Mouse (Mus musculus) yolk sac, embryonic 10.5 days (tissue): ENCODE data around the gene Map2k3.

ENCODE experiments used
- DNase-seq: peaks from one replicate; pipeline ENCODE4 v3.0.0-alpha.2; 2017; ENCODE audit warnings: low spot score

Gene Map2k3

GRCm38 (mm10) chr11:60924981-60925380 lies 6.9 kb upstream of the Map2k3 start:
- no peak for DNase-seq

DNA sequence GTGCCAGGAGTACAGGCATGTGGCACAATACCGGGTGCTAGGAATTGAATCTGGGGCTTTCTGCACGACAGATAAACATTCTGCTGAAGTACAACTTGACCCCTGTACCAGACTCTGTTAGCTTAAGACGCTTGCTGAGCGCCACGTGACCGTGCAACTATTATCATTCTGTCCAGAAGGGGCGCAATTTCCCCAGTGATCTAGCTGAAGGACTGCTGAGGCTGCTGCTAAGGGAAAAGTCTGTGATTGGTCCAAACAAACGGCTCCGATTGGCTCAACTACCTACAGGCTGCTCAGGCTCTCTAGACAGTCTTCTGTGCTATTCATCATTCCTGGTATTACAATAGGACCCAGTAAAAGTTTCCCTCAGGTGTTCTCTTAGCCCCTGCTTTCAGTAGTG lies 4.6 kb upstream of the Map2k3 start:
- DNase-seq: peak; percentile 95

- no peak for DNase-seq
Measured at GRCm38 (mm10) chr11:60930724-60931281, 1.0 kb upstream of the Map2k3 start.

DNA sequence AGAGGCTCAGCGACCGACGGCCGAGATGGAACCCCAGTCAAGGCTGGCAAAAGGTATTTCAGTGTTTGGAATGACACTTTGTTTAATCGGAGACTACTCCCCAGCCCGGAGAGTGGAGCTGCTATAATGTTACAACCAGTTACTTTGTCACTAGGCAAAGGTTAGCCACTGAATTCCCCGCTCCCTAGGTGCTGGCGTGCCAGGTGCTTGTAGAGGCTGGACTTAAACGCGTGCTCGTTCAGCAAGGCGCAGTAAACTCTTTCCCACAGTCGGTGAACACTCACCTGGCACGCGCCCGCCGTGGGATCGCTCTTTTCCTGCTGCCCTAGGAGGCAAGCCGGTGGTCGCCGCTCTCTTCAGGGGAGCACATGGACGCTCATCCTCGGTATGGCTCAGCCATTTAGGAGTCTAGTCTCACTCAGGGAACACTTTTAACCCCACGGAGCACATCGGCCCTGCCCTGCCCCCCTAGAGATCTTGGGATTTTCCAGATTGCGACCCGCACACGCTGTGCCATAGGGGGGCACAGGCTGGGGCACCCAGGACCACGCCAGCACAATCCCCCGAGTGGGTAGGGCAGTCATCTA lies 458 bp upstream of the Map2k3 start:
- peak; percentile 32 for DNase-seq

DNA sequence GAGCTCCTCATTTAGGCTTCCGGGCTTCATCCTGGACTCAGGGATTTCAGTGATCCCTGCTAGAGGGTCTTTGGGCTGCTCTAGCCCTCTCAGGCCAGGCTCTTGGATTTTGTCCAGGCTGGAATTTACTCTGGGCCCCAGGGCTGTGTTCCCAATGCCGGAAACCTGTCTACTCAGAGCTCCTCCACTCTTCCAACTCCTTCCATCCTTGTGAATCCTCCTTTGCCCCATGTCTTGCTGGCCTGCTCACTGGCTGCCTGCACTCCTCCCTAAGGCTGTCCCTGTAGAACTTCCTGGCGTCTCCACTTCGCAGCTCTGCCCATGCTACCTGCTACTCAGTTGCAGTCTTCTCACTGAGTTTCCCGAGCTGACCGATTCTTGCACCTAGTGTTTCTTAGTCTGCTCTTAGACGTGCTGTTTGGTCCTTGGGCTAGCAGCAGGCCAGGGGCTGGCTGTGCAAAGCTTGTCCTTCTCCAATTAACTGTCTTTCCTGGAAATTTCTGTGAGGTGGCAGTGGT lies 729 bp downstream of the Map2k3 start:
- DNase-seq: peak; percentile 34

DNA sequence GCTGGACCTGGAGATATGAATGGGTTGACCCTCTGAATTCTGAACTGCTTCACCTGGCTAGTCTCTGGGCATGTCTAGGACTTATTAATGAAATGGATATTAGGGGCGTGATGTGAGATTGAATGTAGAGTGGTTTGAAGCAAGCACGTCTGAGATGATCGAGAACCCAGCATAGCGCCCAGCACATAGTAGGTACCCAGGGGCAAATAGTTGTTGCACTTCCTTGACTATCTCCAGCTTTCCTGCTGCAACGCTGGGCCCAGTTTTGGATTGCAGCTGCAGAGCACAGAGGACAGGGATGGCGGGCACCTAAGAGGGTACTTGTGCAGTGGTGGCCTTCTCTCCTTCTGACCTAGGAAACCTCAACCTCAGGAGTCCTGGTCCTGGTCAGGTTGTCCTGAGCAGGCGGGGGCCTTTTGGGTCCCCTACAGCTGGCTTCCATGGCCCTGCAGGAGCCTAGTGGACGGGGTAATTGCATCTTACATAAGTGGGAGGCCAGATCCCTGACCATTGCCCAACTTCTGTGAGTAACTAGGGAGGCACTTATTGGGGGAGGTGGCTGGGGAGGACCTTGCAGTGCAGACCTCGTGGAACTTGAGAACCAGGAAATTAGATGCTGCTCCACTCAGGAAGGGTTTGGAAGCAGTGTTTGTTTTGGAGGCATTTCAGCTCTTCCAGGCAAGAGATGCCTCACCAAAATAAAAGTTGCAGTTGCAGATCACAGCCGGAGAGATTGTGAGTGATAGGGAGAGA lies 1.5 kb downstream of the Map2k3 start:
- DNase-seq: peak; percentile 26

GRCm38 (mm10) chr11:60934795-60935194 lies 3.0 kb downstream of the Map2k3 start:
- DNase-seq: peak; percentile 63

DNA sequence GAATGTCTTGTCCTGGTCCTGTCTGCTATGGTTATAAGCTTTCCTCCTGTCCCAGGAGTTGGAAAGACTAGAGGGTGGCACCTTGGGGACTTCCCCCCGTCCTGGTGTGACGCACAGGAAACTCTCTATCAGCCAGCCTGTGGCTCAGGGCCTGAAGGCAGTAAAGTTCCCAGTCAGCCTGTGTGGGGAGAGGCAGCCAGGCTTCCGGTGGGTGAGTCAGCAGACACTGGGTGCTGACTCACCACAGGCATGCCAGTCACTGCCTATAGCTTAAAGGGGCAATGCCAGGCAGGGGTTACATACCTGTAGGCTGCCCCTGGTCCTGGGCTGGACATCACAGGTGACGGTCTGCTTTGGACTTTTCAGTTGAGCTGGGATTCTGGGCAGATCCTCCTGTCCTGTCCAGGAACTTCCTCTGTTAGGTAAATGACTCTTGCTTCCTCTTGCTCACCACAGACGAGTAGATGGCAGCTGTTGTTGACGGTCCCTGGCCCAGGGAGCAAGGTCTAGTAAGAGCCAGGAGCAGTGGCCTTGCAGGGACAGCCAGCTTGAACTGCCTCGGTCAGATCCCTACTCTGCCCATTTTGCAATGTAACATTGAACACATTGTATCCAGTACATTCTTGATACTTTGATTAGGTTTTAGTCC lies 3.6 kb downstream of the Map2k3 start:
- DNase-seq: peak; percentile 73

DNA sequence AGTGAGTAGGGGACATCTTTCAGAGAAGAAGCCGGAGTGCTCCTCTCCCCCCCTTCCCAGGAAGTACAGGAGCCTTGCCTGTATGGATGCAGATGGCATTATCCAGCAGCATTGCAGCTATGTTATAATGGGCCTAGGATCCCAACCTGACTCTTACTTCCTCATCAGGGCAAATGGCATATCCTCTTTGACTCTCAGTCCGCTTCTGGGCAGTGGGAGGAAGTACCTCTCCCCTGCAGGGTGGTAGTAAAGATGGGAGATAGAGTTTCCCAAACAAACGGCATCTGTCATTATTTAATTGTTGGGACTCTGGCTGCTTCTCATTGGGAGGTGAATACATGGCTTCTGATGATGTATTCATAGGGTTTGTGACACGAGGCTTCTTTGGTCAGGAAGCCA lies 4.1 kb downstream of the Map2k3 start:
- no peak for DNase-seq

DNA sequence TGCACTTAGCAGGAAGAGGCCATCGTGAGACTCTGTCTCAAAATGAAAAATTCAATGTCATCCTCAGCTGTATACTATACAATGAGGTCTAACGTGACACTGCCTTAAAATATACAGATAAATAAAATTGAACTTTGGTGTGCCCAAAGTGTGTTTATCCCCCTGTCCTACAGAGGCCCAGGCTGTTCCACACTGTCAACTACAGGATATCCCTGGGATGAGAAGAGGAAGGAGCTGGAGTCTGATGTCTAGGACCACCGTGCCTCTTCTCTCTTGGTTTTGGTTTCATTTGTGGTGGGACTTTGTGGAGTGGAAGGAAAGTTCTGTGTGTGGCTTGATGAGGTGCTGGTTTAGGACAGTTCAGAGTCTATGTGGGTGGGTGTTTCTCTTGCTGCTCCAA lies 5.8 kb downstream of the Map2k3 start:
- no peak for DNase-seq

GRCm38 (mm10) chr11:60939487-60939886 lies 7.7 kb downstream of the Map2k3 start:
- DNase-seq: no peak

DNA sequence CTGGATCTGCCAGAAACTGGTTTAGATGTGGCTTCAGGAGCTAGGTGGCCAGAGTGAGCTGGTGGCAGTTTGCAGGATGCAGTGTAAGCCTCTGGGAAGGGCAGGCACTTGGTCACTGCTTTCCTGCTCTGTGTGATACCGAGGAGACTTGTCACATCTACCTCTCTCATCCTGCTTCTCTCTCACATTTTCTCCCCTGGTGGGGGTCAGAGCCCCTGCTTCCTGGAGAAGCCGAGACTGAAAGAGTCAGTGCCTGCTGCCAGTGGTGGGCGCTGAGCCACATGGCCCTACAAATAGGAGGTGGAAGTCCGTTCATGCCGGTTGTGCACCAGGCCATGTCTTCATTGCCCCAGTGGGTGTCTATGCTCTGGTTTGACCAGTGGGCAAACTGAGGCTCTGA lies 8.7 kb downstream of the Map2k3 start:
- no peak for DNase-seq

DNA sequence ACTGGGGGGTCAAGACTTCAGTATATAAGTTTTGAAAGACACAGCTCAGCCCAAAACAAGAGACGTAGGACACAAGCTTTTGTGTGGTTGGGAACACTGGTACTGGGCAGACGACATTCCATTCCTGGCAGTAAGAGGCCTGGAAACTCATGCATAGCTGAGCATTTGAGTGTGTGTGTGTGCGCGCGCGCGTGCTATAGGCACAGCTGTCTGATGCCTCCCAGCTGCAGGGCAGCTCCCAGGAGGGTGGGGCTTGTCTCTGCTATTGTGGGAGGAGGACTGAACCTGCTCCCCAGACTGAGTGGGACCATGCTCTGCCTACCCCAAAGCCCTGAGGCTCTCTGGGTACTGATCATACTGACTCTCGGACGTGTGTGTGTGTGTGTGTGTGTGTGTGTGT lies 9.5 kb downstream of the Map2k3 start:
- DNase-seq: peak; percentile 43

- DNase-seq: peak; percentile 68
Measured at GRCm38 (mm10) chr11:60942263-60943015, 10.6 kb downstream of the Map2k3 start.

- no peak for DNase-seq
Measured at GRCm38 (mm10) chr11:60945003-60945402, 13.2 kb downstream of the Map2k3 start.

- DNase-seq: no peak
Measured at GRCm38 (mm10) chr11:60951896-60952295, 20.1 kb downstream of the Map2k3 start.

GRCm38 (mm10) chr11:60952362-60952761 lies 20.5 kb downstream of the Map2k3 start:
- no peak for DNase-seq

- DNase-seq: no peak
Measured at GRCm38 (mm10) chr11:60952986-60953385, 21.2 kb downstream of the Map2k3 start.

GRCm38 (mm10) chr11:60953803-60954202 lies 22.0 kb downstream of the Map2k3 start:
- peak; percentile 86 for DNase-seq

- DNase-seq: no peak
Measured at GRCm38 (mm10) chr11:60954255-60955104, 22.6 kb downstream of the Map2k3 start.
